Mouse (Mus musculus): Measurements from ENCODE around the gene Pdzd2. TPM values are rescaled to one million over a fixed set of nuclear protein-coding genes. Genes with fewer than 3 reads are reported as not detected.

Gene Pdzd2
- polyA plus RNA-seq, 1 experiment: under 0.01 TPM

GRCm38 (mm10) chr15:12586852-12587424 is 152.8 kb downstream of the Pdzd2 start:
- no peaks in the 10 kb centered on the region for H3K27me3 ChIP-seq (ENCODE audit: control insufficient read depth)
- H3K4me3 ChIP-seq (replicated peaks): no peak overlapping the region
- H3K36me3 ChIP-seq (ENCODE audit: control insufficient read depth): no peaks in the 10 kb centered on the region
- H3K4me1 ChIP-seq (ENCODE audit: control insufficient read depth): no peaks in the 10 kb centered on the region
- H3K9me3 ChIP-seq (ENCODE audit: control insufficient read depth, low read length): no peaks in the 10 kb centered on the region
- TF ChIP-seq GATA1 (IDR thresholded peaks at IDR 0.05; ENCODE audit: low read length): no peak

GRCm38 (mm10) chr15:12586154-12586553 is 153.6 kb downstream of the Pdzd2 start:
- Histone ChIP-seq H3K4me1 (ENCODE audit: control insufficient read depth) (no peaks in the 10 kb centered on the region), H3K4me3 (replicated peaks) (no peak overlapping the region), H3K27me3 (ENCODE audit: control insufficient read depth) (no peaks in the 10 kb centered on the region), H3K9me3 (ENCODE audit: control insufficient read depth, low read length) (no peaks in the 10 kb centered on the region), H3K36me3 (ENCODE audit: control insufficient read depth) (no peaks in the 10 kb centered on the region)
- TF ChIP-seq GATA1 (IDR thresholded peaks at IDR 0.05; ENCODE audit: low read length): no peak

- no peak overlapping the region for H3K4me3 ChIP-seq (replicated peaks)
- no peaks in the 10 kb centered on the region for H3K4me1 ChIP-seq (ENCODE audit: control insufficient read depth)
- no peaks in the 10 kb centered on the region for H3K9me3 ChIP-seq (ENCODE audit: control insufficient read depth, low read length)
- H3K27me3 ChIP-seq (ENCODE audit: control insufficient read depth): no peaks in the 10 kb centered on the region
- no peaks in the 10 kb centered on the region for H3K36me3 ChIP-seq (ENCODE audit: control insufficient read depth)
- no peak for TF ChIP-seq GATA1 (IDR thresholded peaks at IDR 0.05; ENCODE audit: low read length)
- no peak for TF ChIP-seq TAL1 (IDR thresholded peaks at IDR 0.05; ENCODE audit: low read length)
Measured at GRCm38 (mm10) chr15:12583051-12583450, 156.7 kb downstream of the Pdzd2 start.

- TF ChIP-seq TAL1 (IDR thresholded peaks at IDR 0.05; ENCODE audit: low read length): no peak
- no peak for TF ChIP-seq GATA1 (IDR thresholded peaks at IDR 0.05; ENCODE audit: low read length)
- Histone ChIP-seq H3K9me3 (ENCODE audit: control insufficient read depth, low read length) (no peaks in the 10 kb centered on the region), H3K27me3 (ENCODE audit: control insufficient read depth) (no peaks in the 10 kb centered on the region), H3K4me1 (ENCODE audit: control insufficient read depth) (no peaks in the 10 kb centered on the region), H3K36me3 (ENCODE audit: control insufficient read depth) (no peaks in the 10 kb centered on the region), H3K4me3 (replicated peaks) (no peak overlapping the region)
Measured at GRCm38 (mm10) chr15:12582471-12582870, 157.3 kb downstream of the Pdzd2 start.

- Histone ChIP-seq H3K36me3 (ENCODE audit: control insufficient read depth) (no peaks in the 10 kb centered on the region), H3K27me3 (ENCODE audit: control insufficient read depth) (no peaks in the 10 kb centered on the region)
- TF ChIP-seq TAL1 (IDR thresholded peaks at IDR 0.05; ENCODE audit: low read length) (no peak), GATA1 (IDR thresholded peaks at IDR 0.05; ENCODE audit: low read length) (no peak)
Measured at GRCm38 (mm10) chr15:12579196-12579595, 160.5 kb downstream of the Pdzd2 start.

GRCm38 (mm10) chr15:12578276-12578675 is 161.4 kb downstream of the Pdzd2 start:
- TF ChIP-seq TAL1 (IDR thresholded peaks at IDR 0.05; ENCODE audit: low read length) (no peak), GATA1 (IDR thresholded peaks at IDR 0.05; ENCODE audit: low read length) (no peak)
- Histone ChIP-seq H3K27me3 (ENCODE audit: control insufficient read depth) (no peaks in the 10 kb centered on the region), H3K4me3 (replicated peaks) (no peak overlapping the region), H3K4me1 (ENCODE audit: control insufficient read depth) (no peaks in the 10 kb centered on the region), H3K36me3 (ENCODE audit: control insufficient read depth) (no peaks in the 10 kb centered on the region), H3K9me3 (ENCODE audit: control insufficient read depth, low read length) (no peaks in the 10 kb centered on the region)

More at GRCm38 (mm10) chr15:12579196-12579595, 160.5 kb downstream of the Pdzd2 start:
- H3K4me1 ChIP-seq (ENCODE audit: control insufficient read depth): no peaks in the 10 kb centered on the region
- no peaks in the 10 kb centered on the region for H3K9me3 ChIP-seq (ENCODE audit: control insufficient read depth, low read length)
- H3K4me3 ChIP-seq (replicated peaks): no peak overlapping the region

GRCm38 (mm10) chr15:12577715-12578114 is 162.0 kb downstream of the Pdzd2 start:
- no peaks in the 10 kb centered on the region for H3K27me3 ChIP-seq (ENCODE audit: control insufficient read depth)
- H3K36me3 ChIP-seq (ENCODE audit: control insufficient read depth): no peaks in the 10 kb centered on the region
- H3K4me3 ChIP-seq (replicated peaks): no peak overlapping the region
- TF ChIP-seq TAL1 (IDR thresholded peaks at IDR 0.05; ENCODE audit: low read length): no peak
- no peak for TF ChIP-seq GATA1 (IDR thresholded peaks at IDR 0.05; ENCODE audit: low read length)
- H3K9me3 ChIP-seq (ENCODE audit: control insufficient read depth, low read length): no peaks in the 10 kb centered on the region
- H3K4me1 ChIP-seq (ENCODE audit: control insufficient read depth): no peaks in the 10 kb centered on the region

- TF ChIP-seq GATA1 (IDR thresholded peaks at IDR 0.05; ENCODE audit: low read length): no peak
- no peak for TF ChIP-seq TAL1 (IDR thresholded peaks at IDR 0.05; ENCODE audit: low read length)
- no peaks in the 10 kb centered on the region for H3K27me3 ChIP-seq (ENCODE audit: control insufficient read depth)
- no peaks in the 10 kb centered on the region for H3K4me1 ChIP-seq (ENCODE audit: control insufficient read depth)
- H3K36me3 ChIP-seq (ENCODE audit: control insufficient read depth): no peaks in the 10 kb centered on the region
- H3K9me3 ChIP-seq (ENCODE audit: control insufficient read depth, low read length): no peaks in the 10 kb centered on the region
- H3K4me3 ChIP-seq (replicated peaks): no peak overlapping the region
Measured at GRCm38 (mm10) chr15:12577054-12577696, 162.5 kb downstream of the Pdzd2 start.

GRCm38 (mm10) chr15:12573621-12574020 is 166.1 kb downstream of the Pdzd2 start:
- no peak overlapping the region for H3K4me3 ChIP-seq (replicated peaks)

More at GRCm38 (mm10) chr15:12573621-12574020, 166.1 kb downstream of the Pdzd2 start:
- no peak for TF ChIP-seq GATA1 (IDR thresholded peaks at IDR 0.05; ENCODE audit: low read length)
- no peak for TF ChIP-seq TAL1 (IDR thresholded peaks at IDR 0.05; ENCODE audit: low read length)
- no peaks in the 10 kb centered on the region for H3K4me1 ChIP-seq (ENCODE audit: control insufficient read depth)
- H3K36me3 ChIP-seq (ENCODE audit: control insufficient read depth): no peaks in the 10 kb centered on the region
- H3K27me3 ChIP-seq (ENCODE audit: control insufficient read depth): no peaks in the 10 kb centered on the region
- H3K9me3 ChIP-seq (ENCODE audit: control insufficient read depth, low read length): no peaks in the 10 kb centered on the region
